Mouse (Mus musculus) bone marrow, adult 2 months (tissue): Measurements from ENCODE around the gene Zbed4. TPM values are rescaled to one million over a fixed set of nuclear protein-coding genes. Genes with fewer than 3 reads are reported as not detected.

Experiments
- H3K27ac ChIP-seq: fragments of 200-500 bp; 2 replicates; pipeline ENCODE4 v1.5.1; 2012; ENCODE audit warnings: low read depth, mild to moderate bottlenecking, control low read depth, inconsistent platforms, low read length; ENCODE audit not compliant: control insufficient read depth, poor library complexity, insufficient read depth
- H3K4me1 ChIP-seq: fragments of 200-500 bp; 2 replicates; pipeline ENCODE4 v1.6.1; 2011; ENCODE audit warnings: low read length; ENCODE audit not compliant: control insufficient read depth, insufficient read depth
- H3K4me3 ChIP-seq: fragments of 200-500 bp; replicated peaks from 2 replicates; pipeline ENCODE3; 2011; ENCODE audit warnings: mild to moderate bottlenecking, low read depth, low read length, control low read depth; ENCODE audit not compliant: control insufficient read depth
- CTCF ChIP-seq: fragments of 200-500 bp; IDR thresholded peaks from 2 replicates; pipeline ENCODE4 v1.5.1; 2011; ENCODE audit warnings: low read length, control low read depth; ENCODE audit not compliant: control insufficient read depth, insufficient read depth
- POLR2A ChIP-seq: fragments of 200-500 bp; IDR thresholded peaks from 2 replicates; pipeline ENCODE4 v1.6.1; 2011; ENCODE audit warnings: low read depth, mild to moderate bottlenecking, control low read depth, low read length, borderline replicate concordance; ENCODE audit not compliant: control insufficient read depth
- WGBS: fragments of 180-500 bp; shearing (Covaris S2); methylation state at CpG from one replicate; pipeline ENCODE4 v1.1.7; 2018; 5-methylcytosine and 5-hydroxymethylcytosine counted together
- polyA plus RNA-seq: library from polyadenylated mRNA; stranded (reverse); fragments of >200 nt; gene quantifications from 2 replicates; pipeline ENCODE4 v1.2.4, GENCODE M21; 2011; ENCODE audit warnings: low replicate concordance; ENCODE audit not compliant: missing spikeins, insufficient read depth, insufficient read length

Gene Zbed4
- polyA plus RNA-seq, 1 experiment = 19.7 TPM

- H3K4me3 ChIP-seq = no peak overlapping the region
- WGBS = 69% methylated on average over 5 of the region's 5 CpGs
- no peak overlapping the region for H3K27ac ChIP-seq
- H3K4me1 ChIP-seq = no peaks in the 10 kb centered on the region
- TF ChIP-seq POLR2A (no peak), CTCF (no peak)
These were observed 79.2 kb downstream of the Zbed4 start for GRCm38 (mm10) chr15:88830696-88831095.

DNA sequence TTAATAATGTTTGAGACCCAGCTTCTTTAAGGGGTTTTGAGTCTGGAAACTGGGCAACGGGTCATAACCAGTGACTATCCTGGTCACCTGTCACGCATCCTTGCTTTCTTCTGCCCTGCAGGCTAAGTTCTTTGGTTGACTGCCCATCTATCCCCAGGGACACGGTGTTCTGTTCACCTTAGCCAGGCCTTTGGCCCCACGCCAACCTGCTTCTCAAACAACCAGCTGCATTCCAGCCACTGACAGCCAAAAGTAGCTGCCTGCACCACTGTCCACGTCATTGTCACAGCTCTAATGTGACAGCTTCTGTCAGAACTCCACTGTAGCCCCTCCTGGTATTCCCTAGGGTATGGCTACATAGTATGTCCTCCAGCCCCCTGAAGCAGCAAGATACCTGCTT is 80.0 kb downstream of the Zbed4 start:
- Histone ChIP-seq H3K27ac (no peak overlapping the region), H3K4me3 (no peak overlapping the region), H3K4me1 (no peaks in the 10 kb centered on the region)
- TF ChIP-seq POLR2A (no peak), CTCF (no peak)
- whole genome bisulfite sequencing = 60% methylated on average over 5 of the region's 5 CpGs

DNA sequence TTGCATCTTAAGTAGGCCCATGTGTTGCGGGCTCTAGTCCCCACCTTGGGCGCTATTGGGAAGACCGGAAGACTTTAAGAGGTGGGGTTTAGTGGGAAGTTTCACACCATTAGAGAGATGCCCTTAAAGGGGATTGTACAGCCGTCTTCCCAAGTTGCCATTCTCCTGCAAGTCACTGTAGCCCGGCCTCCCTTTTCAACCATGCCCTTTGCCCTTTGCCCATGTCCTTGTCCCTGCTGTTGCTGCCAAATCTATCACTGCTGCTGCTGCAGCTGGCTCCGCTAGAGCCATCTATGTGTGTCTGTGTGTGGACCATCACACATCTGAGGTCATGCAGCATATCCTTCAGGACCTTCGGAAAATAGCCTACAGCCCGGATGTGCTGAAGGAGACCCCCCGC is 81.1 kb downstream of the Zbed4 start:
- Histone ChIP-seq H3K4me1 (no peaks in the 10 kb centered on the region), H3K27ac (no peak overlapping the region), H3K4me3 (no peak overlapping the region)
- WGBS = 89% methylated on average over 9 of the region's 9 CpGs
- TF ChIP-seq POLR2A = no peak
- no peak for TF ChIP-seq CTCF

Other genes starting within 250 kb of the Zbed4 start
- gene Zdhhc25, start 151.4 kb upstream of the Zbed4 start, polyA plus RNA-seq = not detected in 2 replicates
- gene Brd1, start 17.4 kb upstream of the Zbed4 start, polyA plus RNA-seq = 18.4 and 29.1 TPM in 2 replicates
- gene Alg12, start 67.7 kb downstream of the Zbed4 start, polyA plus RNA-seq = 3.8 and 6.3 TPM in 2 replicates
- gene Creld2, start 68.0 kb downstream of the Zbed4 start, polyA plus RNA-seq = 13.8 and 29.7 TPM in 2 replicates
- gene Pim3, start 110.5 kb downstream of the Zbed4 start, polyA plus RNA-seq = 9.0 and 13.4 TPM in 2 replicates
- gene Ttll8, start 202.8 kb downstream of the Zbed4 start, polyA plus RNA-seq = not detected in 2 replicates
- gene Mlc1, start 227.3 kb downstream of the Zbed4 start, polyA plus RNA-seq = 0.55 TPM in 1 of 2 replicates, not detected in the other
- gene Mov10l1, start 231.2 kb downstream of the Zbed4 start, polyA plus RNA-seq = not detected in 2 replicates